Mouse (Mus musculus) ES-Bruce4 (cell line): ENCODE results near the gene Med25. TPM values are rescaled to one million over a fixed set of nuclear protein-coding genes. Genes with fewer than 3 reads are reported as not detected.

Source experiments
- H3K27ac ChIP-seq: 2 replicates; pipeline ENCODE4 v1.5.1; 2012; ENCODE audit warnings: low read length, inconsistent platforms; ENCODE audit not compliant: insufficient read depth
- H3K27me3 ChIP-seq: 2 replicates; pipeline ENCODE4 v1.6.1; 2012; ENCODE audit warnings: mild to moderate bottlenecking, low read length, inconsistent platforms; ENCODE audit not compliant: control insufficient read depth, poor library complexity, insufficient read depth, severe bottlenecking
- H3K36me3 ChIP-seq: 2 replicates; pipeline ENCODE4 v1.6.1; 2012; ENCODE audit warnings: inconsistent platforms, mild to moderate bottlenecking, low read length, moderate library complexity; ENCODE audit not compliant: control insufficient read depth, poor library complexity, insufficient read depth, severe bottlenecking
- H3K4me1 ChIP-seq: one replicate; pipeline ENCODE4 v1.8.1; 2011; ENCODE audit warnings: low read length; ENCODE audit not compliant: control insufficient read depth, insufficient read depth
- H3K4me3 ChIP-seq: 2 replicates; pipeline ENCODE4 v1.5.1; 2011; ENCODE audit warnings: low read depth, mild to moderate bottlenecking, low read length
- H3K9ac ChIP-seq: 2 replicates; pipeline ENCODE4 v1.6.1; 2012; ENCODE audit warnings: low read depth, mild to moderate bottlenecking, inconsistent platforms; ENCODE audit not compliant: poor library complexity, severe bottlenecking
- H3K9me3 ChIP-seq: replicated peaks from 2 replicates; pipeline ENCODE4 v1.6.1; 2012; ENCODE audit warnings: mild to moderate bottlenecking, low read length, inconsistent platforms; ENCODE audit not compliant: control insufficient read depth, poor library complexity, insufficient read depth, severe bottlenecking
- CTCF ChIP-seq: IDR thresholded peaks from one replicate; pipeline ENCODE4 v1.8.1; 2011; ENCODE audit warnings: low read depth, low read length
- EP300 ChIP-seq: IDR thresholded peaks from 2 replicates; pipeline ENCODE4 v1.6.1; 2011; ENCODE audit warnings: low read depth, low read length; ENCODE audit not compliant: insufficient read depth
- POLR2A ChIP-seq: IDR thresholded peaks from one replicate; pipeline ENCODE4 v1.8.1; 2011; ENCODE audit warnings: low read length; ENCODE audit not compliant: insufficient read depth
- polyA plus RNA-seq: library from polyadenylated mRNA; stranded (reverse); fragments of >200 nt; gene quantifications from 2 replicates; pipeline ENCODE4 v1.2.4, GENCODE M21; 2011; ENCODE audit warnings: low read depth; ENCODE audit not compliant: missing spikeins, insufficient read depth, insufficient read length

Med25 gene
- polyA plus RNA-seq, 1 experiment = 54.0 TPM

DNA sequence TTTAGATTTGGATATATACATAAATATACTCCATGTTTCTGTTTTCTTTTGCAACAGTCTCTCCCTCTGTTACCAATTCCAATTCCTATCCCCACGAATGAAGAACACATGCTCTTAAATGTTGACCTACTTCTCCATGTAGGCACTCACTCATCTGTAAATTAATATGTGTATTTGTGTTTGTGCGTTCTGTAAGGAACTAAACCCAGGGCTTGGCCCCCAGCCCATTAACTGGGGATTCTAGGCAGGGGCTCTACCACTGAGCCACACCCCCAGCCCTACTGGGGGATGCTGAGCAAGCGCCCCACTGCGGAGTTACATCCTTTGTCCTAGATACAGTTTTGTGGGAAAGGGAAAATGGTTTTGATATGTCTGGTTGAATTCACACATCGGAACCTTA, 26.6 kb upstream of the Med25 start:
- peaks cover 10% of the 10 kb centered on the region for H3K36me3 ChIP-seq

DNA sequence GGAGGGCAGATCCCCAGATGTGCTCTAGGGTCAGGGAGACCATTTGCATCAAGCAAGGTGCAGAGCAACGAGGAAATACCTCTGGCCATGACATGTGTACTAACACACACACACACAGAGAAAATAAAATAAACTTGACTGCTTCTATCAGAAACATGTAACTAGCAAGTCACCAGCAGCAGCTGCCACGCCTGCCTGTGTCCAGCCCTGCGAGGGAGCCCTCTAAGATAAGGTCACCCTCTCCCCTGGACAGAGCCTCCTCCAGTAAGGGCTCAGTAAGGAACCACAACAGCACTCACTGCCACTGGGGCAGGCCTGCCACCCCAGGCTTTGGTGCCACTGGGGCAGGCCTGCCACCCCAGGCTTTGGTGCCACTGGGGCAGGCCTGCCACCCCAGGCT, 25.7 kb upstream of the Med25 start:
- no peaks in the 10 kb centered on the region for H3K9me3 ChIP-seq
- no peak overlapping the region for H3K27ac ChIP-seq
- 0 out of 2 replicates have a peak, but pooled peaks cover 4% of the 10 kb centered on the region for H3K36me3 ChIP-seq
- TF ChIP-seq POLR2A (no peak), EP300 (no peak), CTCF (no peak)
- no peak overlapping the region for H3K9ac ChIP-seq
- H3K27me3 ChIP-seq = no peaks in the 10 kb centered on the region
- H3K4me3 ChIP-seq = no peak overlapping the region
- no peaks in the 10 kb centered on the region for H3K4me1 ChIP-seq

More for the DNA sequence above, 26.6 kb upstream of the Med25 start:
- Histone ChIP-seq H3K27ac (no peak overlapping the region), H3K27me3 (no peaks in the 10 kb centered on the region), H3K9me3 (no peaks in the 10 kb centered on the region), H3K4me1 (no peaks in the 10 kb centered on the region), H3K9ac (no peak overlapping the region), H3K4me3 (no peak overlapping the region)
- TF ChIP-seq CTCF (no peak), POLR2A (no peak), EP300 (no peak)

DNA sequence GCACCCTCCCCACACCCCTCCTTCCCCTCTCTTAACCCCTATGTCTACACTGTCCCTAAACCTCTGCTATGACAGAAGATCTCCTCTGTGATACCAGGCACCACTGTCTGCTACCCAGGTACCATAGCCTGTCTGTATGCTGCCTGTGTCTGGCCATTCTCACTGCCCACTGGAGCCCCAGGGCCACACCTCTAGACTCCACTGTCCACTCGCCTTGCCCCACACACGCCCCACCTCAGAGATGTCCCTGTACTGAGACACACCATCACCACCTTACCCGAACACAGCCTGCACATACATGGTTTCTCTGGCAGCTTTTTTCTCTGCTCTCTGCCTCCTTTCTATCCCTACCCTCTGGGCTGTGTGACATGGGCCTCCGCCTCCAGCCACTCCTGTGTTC, 24.4 kb upstream of the Med25 start:
- TF ChIP-seq EP300 (no peak), POLR2A (no peak), CTCF (no peak)

DNA sequence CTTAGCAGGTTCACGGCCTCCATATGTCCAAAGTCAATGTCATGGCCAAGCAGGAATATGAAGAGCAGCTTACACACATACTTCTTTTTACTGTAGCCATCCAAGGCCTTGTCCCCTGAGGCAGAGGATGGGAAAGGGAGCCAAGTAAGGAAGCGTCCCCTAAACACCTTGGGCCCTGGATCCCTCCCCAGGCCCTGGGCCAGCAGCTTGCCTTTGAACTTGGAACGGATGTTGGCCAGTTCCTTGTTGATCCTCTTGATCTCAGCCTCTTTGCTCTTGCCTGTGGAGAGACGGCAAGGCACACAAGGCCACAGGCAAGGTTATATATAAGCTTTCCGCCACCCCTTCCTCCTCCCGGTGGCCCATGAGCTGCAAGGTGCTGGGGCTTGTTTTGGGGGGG, 23.7 kb upstream of the Med25 start:
- H3K9me3 ChIP-seq = no peaks in the 10 kb centered on the region
- H3K4me3 ChIP-seq = no peak overlapping the region
- no peak overlapping the region for H3K9ac ChIP-seq
- no peak overlapping the region for H3K27ac ChIP-seq
- H3K27me3 ChIP-seq = no peaks in the 10 kb centered on the region
- TF ChIP-seq CTCF (no peak), EP300 (no peak), POLR2A (no peak)
- no peaks in the 10 kb centered on the region for H3K4me1 ChIP-seq
- H3K36me3 ChIP-seq = 0 out of 2 replicates have a peak, but pooled peaks cover 4% of the 10 kb centered on the region

More for the DNA sequence above, 24.4 kb upstream of the Med25 start:
- H3K36me3 ChIP-seq = 0 out of 2 replicates have a peak, but pooled peaks cover 4% of the 10 kb centered on the region
- H3K9me3 ChIP-seq = no peaks in the 10 kb centered on the region
- no peak overlapping the region for H3K27ac ChIP-seq
- no peak overlapping the region for H3K4me3 ChIP-seq
- H3K9ac ChIP-seq = no peak overlapping the region
- no peaks in the 10 kb centered on the region for H3K4me1 ChIP-seq
- no peaks in the 10 kb centered on the region for H3K27me3 ChIP-seq

DNA sequence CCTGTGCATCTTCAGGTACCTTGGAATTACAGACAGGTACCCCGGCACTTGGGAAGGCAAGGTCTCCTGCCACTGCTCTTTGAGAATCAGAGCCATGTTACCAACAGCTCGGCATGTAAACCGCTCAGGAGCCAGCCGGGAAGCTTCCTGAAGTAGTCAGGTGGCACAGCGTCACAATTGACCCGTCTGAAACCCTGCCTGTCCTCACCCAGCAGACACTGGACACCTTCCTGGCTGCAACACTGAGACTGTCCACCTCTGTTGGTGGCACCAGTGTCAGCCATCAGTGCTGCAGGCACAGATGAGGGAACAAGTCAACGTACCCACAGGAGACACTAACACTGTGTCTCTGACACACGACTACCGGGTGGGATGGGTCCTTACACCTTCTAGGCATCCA, 22.8 kb upstream of the Med25 start:
- H3K27ac ChIP-seq = no peak overlapping the region
- H3K36me3 ChIP-seq = 0 out of 2 replicates have a peak, but pooled peaks cover 4% of the 10 kb centered on the region
- no peak overlapping the region for H3K4me3 ChIP-seq
- no peaks in the 10 kb centered on the region for H3K27me3 ChIP-seq
- no peaks in the 10 kb centered on the region for H3K9me3 ChIP-seq
- no peaks in the 10 kb centered on the region for H3K4me1 ChIP-seq
- TF ChIP-seq EP300 = no peak
- no peak for TF ChIP-seq CTCF
- no peak for TF ChIP-seq POLR2A
- H3K9ac ChIP-seq = no peak overlapping the region

DNA sequence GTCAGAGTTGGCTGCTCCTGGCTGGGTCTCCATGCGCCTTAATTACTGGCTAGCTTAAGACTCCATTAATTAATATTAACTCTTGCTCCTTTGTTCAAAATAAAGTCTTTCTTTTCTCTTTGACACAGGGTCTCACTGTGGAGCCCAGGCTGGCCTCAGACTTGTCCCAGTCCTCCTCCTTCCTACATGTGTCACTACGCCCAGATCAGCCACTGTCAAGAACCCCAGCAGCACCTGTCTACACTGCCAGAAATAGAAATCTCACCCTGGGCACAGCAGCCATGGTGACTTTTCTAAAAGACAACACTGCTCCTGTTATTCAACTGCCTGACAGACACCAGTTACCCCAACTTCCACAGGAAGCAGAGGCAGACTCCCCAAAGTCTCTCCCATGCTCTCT, 21.9 kb upstream of the Med25 start:
- Histone ChIP-seq H3K4me1 (no peaks in the 10 kb centered on the region), H3K27ac (no peak overlapping the region), H3K36me3 (0 out of 2 replicates have a peak, but pooled peaks cover 4% of the 10 kb centered on the region), H3K9ac (no peak overlapping the region), H3K9me3 (no peaks in the 10 kb centered on the region), H3K27me3 (no peaks in the 10 kb centered on the region), H3K4me3 (no peak overlapping the region)
- no peak for TF ChIP-seq CTCF
- TF ChIP-seq POLR2A = no peak
- TF ChIP-seq EP300 = no peak
